Mouse (Mus musculus) induced T-regulatory cell, adult 2 months (primary cell): ENCODE measurements at regions not wholly inside any gene's neighbourhood (a gene's known extent, or its start where the extent isn't known, plus 50 kb on each side); places are given as distances from the start of the nearest gene placed in this dataset.

ENCODE experiments used
- DNase-seq: peaks from one replicate; pipeline ENCODE4 v3.0.0-alpha.2; 2012; ENCODE audit warnings: low read depth

- no peak for DNase-seq
Observed at GRCm38 (mm10) chr3:35027898-35028297, 377.7 kb downstream of the Sox2 start.

GRCm38 (mm10) chr3:35029924-35030323 lies 379.7 kb downstream of the Sox2 start:
- DNase-seq: no peak

GRCm38 (mm10) chr3:35033587-35033986 lies 383.4 kb downstream of the Sox2 start:
- no peak for DNase-seq

- DNase-seq: no peak
Observed at GRCm38 (mm10) chr3:35035234-35035633, 385.0 kb downstream of the Sox2 start.

GRCm38 (mm10) chr3:35043705-35044104 lies 393.5 kb downstream of the Sox2 start:
- no peak for DNase-seq

- DNase-seq: no peak
Observed at GRCm38 (mm10) chr3:35059438-35059837, 409.2 kb downstream of the Sox2 start.

- no peak for DNase-seq
Observed at GRCm38 (mm10) chr3:35060042-35060441, 409.8 kb downstream of the Sox2 start.

GRCm38 (mm10) chr3:35066824-35067223 lies 416.6 kb downstream of the Sox2 start:
- no peak for DNase-seq

GRCm38 (mm10) chr3:35068586-35068985 lies 418.4 kb downstream of the Sox2 start:
- DNase-seq: no peak

GRCm38 (mm10) chr3:35071046-35071445 lies 420.8 kb downstream of the Sox2 start:
- DNase-seq: no peak

GRCm38 (mm10) chr3:35079887-35080286 lies 429.7 kb downstream of the Sox2 start:
- DNase-seq: no peak

GRCm38 (mm10) chr3:35084091-35084867 lies 434.1 kb downstream of the Sox2 start:
- DNase-seq: no peak

GRCm38 (mm10) chr3:35088241-35089080 lies 438.3 kb downstream of the Sox2 start:
- no peak for DNase-seq

- DNase-seq: no peak
Observed at GRCm38 (mm10) chr3:35090496-35091133, 440.4 kb downstream of the Sox2 start.

- no peak for DNase-seq
Observed at GRCm38 (mm10) chr3:35093001-35093400, 442.8 kb downstream of the Sox2 start.

GRCm38 (mm10) chr3:35095221-35095620 lies 445.0 kb downstream of the Sox2 start:
- no peak for DNase-seq

- no peak for DNase-seq
Observed at GRCm38 (mm10) chr3:35096381-35096780, 446.2 kb downstream of the Sox2 start.

GRCm38 (mm10) chr3:35097766-35098165 lies 447.6 kb downstream of the Sox2 start:
- no peak for DNase-seq

- no peak for DNase-seq
Observed at GRCm38 (mm10) chr3:35099226-35099625, 449.0 kb downstream of the Sox2 start.

GRCm38 (mm10) chr3:35099876-35100420 lies 449.7 kb downstream of the Sox2 start:
- DNase-seq: no peak

- DNase-seq: no peak
Observed at GRCm38 (mm10) chr3:35101286-35101685, 451.1 kb downstream of the Sox2 start.

GRCm38 (mm10) chr3:35101951-35102350 lies 451.7 kb downstream of the Sox2 start:
- no peak for DNase-seq
